Mouse (Mus musculus): ENCODE results near the gene Fuca1.

Gene Fuca1

GRCm38 (mm10) chr4:135900008-135900407 lies 20.5 kb upstream of the Fuca1 start:
- Histone ChIP-seq H3K27me3 (ENCODE audit: control insufficient read depth, insufficient read depth, low read length, poor library complexity, severe bottlenecking) (no peaks in the 10 kb centered on the region), H3K36me3 (ENCODE audit: control insufficient read depth, insufficient read depth, low read length, poor library complexity, severe bottlenecking) (peaks cover 10% of the 10 kb centered on the region)
- peak; percentile 95 for DNase-seq (ENCODE audit: low read depth, low spot score)

DNA sequence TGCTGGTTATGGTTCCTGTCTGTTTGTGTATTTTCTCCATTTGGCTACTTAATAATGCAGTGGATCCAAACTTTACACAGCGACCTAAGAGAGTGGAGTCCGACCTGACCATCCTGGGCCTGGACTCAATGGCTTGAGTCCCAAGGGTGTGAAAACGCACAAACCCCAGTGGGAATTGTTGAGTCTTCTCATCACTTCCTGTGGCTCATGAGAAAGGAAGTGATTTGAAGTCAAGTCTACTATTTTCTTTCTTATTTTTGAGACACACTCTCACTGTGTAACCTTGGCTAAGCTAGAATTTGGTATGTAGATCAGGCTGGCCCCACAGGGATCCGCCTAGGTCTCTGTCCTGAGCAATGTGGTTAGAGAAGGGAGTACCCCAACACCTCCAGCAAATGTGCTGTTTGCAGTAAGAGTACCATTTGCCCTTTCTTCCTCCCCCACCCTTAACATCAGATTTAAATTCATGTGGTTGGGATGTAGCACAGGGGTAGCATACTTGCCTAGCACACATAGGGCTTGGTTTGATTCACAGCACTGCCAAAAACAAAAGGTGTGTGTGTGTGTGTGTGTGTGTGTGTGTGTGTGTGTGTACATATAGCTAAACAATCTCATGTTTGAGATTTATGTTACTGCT lies 17.8 kb upstream of the Fuca1 start:
- no peaks in the 10 kb centered on the region for H3K27me3 ChIP-seq (ENCODE audit: control insufficient read depth, insufficient read depth, low read length, poor library complexity, severe bottlenecking)
- peaks cover 25% of the 10 kb centered on the region for H3K36me3 ChIP-seq (ENCODE audit: control insufficient read depth, insufficient read depth, low read length, poor library complexity, severe bottlenecking)
- peak; percentile 72 for DNase-seq (ENCODE audit: low read depth, low spot score)

DNA sequence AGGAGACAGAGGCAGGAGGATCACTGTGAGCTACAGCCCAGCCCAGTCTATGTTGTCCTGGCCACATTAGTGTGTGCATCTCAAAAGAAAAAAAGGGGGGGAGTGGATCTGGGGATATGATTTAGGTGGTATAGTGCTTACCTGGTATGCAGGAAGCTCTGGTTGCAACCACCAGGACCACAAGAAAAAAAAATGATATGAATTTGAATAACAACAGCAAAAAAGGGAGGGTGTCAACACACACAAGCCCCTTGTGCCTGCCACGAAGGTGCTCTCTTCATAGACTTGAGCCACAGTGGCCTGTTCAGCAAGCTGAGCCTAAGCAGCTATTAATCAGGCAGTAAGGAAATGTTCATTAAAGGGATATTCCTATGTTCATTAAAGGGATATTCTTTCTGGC lies 15.7 kb upstream of the Fuca1 start:
- H3K36me3 ChIP-seq (ENCODE audit: control insufficient read depth, insufficient read depth, low read length, poor library complexity, severe bottlenecking): peaks cover 31% of the 10 kb centered on the region
- no peak for DNase-seq (ENCODE audit: low read depth, low spot score)
- H3K27me3 ChIP-seq (ENCODE audit: control insufficient read depth, insufficient read depth, low read length, poor library complexity, severe bottlenecking): no peaks in the 10 kb centered on the region

DNA sequence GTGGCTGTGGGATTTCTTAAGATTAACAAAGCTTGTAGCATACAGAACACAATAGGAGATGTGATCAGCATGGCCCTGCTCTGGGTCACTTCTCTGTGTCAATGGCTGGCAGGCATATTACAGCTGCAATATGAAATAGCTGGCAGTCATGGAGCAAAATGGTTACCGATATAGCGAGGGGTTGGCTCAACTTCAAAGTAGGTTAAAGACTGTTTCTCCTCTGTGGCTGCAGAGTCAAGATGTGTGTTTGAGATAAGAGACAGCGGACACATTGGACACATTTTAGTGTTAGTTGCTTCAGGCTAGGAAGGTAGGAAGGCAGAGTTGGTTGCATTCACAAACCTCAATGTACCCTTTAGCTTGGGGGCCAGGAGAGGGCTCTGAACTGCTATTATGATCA lies 13.9 kb upstream of the Fuca1 start:
- Histone ChIP-seq H3K36me3 (ENCODE audit: control insufficient read depth, insufficient read depth, low read length, poor library complexity, severe bottlenecking) (peaks cover 31% of the 10 kb centered on the region), H3K27me3 (ENCODE audit: control insufficient read depth, insufficient read depth, low read length, poor library complexity, severe bottlenecking) (no peaks in the 10 kb centered on the region)
- no peak for DNase-seq (ENCODE audit: low read depth, low spot score)

DNA sequence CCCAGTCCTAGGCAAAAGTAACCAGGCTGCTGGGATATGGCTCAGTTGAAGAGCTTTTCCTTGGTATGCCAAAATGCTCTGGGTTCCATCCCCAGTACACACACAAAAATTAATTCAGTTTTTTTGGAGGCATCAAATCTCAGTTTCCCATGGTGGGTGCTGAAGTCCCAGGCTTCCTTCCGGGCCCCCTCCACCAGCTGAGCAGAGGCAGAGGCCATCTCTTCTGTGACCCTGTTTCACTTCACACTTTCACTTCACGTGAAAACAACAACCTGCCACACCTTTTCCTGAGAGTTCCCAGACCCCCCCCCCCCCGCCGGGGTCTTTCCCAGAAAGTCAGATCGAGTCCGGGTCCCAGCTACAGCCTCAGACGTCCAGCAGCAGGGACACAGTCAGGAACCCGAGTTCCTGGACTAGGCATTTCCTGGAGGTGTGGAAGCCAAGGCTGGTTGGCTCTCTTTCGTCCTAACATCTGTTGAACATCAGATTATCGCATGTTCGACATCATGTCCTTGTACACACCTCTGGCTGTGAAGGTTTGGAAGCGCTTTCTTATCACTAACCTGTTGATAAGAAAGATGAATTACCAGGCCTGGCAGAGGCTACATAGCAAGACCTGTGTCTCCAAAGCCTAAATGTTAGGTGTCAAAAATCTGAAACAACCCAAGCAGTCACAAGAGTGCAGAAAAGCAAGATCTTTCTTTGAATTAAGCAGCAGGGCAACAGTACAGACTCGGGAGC lies 11.0 kb upstream of the Fuca1 start:
- DNase-seq (ENCODE audit: low read depth, low spot score): peak; percentile 51
- Histone ChIP-seq H3K36me3 (ENCODE audit: control insufficient read depth, insufficient read depth, low read length, poor library complexity, severe bottlenecking) (peaks cover 22% of the 10 kb centered on the region), H3K27me3 (ENCODE audit: control insufficient read depth, insufficient read depth, low read length, poor library complexity, severe bottlenecking) (no peaks in the 10 kb centered on the region)

- Histone ChIP-seq H3K36me3 (ENCODE audit: control insufficient read depth, insufficient read depth, low read length, poor library complexity, severe bottlenecking) (peaks cover 17% of the 10 kb centered on the region), H3K27me3 (ENCODE audit: control insufficient read depth, insufficient read depth, low read length, poor library complexity, severe bottlenecking) (no peaks in the 10 kb centered on the region)
- peak; percentile 87 for DNase-seq (ENCODE audit: low read depth, low spot score)
Measured at GRCm38 (mm10) chr4:135911531-135911930, 9.0 kb upstream of the Fuca1 start.

- H3K27me3 ChIP-seq (ENCODE audit: control insufficient read depth, insufficient read depth, low read length, poor library complexity, severe bottlenecking): no peaks in the 10 kb centered on the region
- no peak for DNase-seq (ENCODE audit: low read depth, low spot score)
- H3K36me3 ChIP-seq (ENCODE audit: control insufficient read depth, insufficient read depth, low read length, poor library complexity, severe bottlenecking): peaks cover 18% of the 10 kb centered on the region
Measured at GRCm38 (mm10) chr4:135912164-135912563, 8.4 kb upstream of the Fuca1 start.

GRCm38 (mm10) chr4:135912835-135913234 lies 7.7 kb upstream of the Fuca1 start:
- Histone ChIP-seq H3K27me3 (ENCODE audit: control insufficient read depth, insufficient read depth, low read length, poor library complexity, severe bottlenecking) (no peaks in the 10 kb centered on the region), H3K36me3 (ENCODE audit: control insufficient read depth, insufficient read depth, low read length, poor library complexity, severe bottlenecking) (peaks cover 22% of the 10 kb centered on the region)
- DNase-seq (ENCODE audit: low read depth, low spot score): peak; percentile 45

GRCm38 (mm10) chr4:135913433-135913832 lies 7.1 kb upstream of the Fuca1 start:
- Histone ChIP-seq H3K36me3 (ENCODE audit: control insufficient read depth, insufficient read depth, low read length, poor library complexity, severe bottlenecking) (peaks cover 25% of the 10 kb centered on the region), H3K27me3 (ENCODE audit: control insufficient read depth, insufficient read depth, low read length, poor library complexity, severe bottlenecking) (no peaks in the 10 kb centered on the region)
- DNase-seq (ENCODE audit: low read depth, low spot score): no peak

DNA sequence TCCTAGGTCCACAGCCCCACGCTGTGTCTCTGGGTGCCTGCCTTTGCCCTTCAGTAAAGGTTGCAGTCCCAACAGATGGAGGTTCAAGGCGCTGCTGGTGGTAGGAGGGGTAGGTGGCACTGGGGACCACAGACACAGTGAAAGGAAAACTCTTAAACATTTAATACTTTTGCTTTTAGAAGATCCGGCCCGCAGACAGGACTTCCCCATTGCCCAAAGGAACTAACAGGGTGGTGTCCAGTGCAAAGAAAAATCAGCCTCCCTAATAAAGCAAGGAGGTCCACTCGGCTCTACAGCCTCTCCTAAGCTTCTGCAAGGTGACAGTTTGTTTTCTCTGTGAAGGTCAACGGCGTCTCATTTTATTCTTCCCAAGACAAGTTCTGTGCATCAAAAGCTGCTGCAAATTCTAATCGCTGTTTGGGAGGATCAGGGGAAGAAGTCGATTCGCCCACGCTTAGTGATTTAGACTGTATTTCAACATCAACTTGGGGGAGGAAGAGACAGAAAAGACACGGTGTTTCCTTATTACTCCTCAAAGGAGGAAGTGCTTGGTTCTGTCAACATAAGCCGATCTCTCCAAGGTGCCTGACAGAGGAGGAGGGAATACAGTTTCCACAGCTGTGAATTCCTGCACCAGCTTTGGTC lies 1.8 kb upstream of the Fuca1 start:
- Histone ChIP-seq H3K27me3 (ENCODE audit: control insufficient read depth, insufficient read depth, low read length, poor library complexity, severe bottlenecking) (no peaks in the 10 kb centered on the region), H3K36me3 (ENCODE audit: control insufficient read depth, insufficient read depth, low read length, poor library complexity, severe bottlenecking) (peaks cover 31% of the 10 kb centered on the region)
- DNase-seq (ENCODE audit: low read depth, low spot score): peak; percentile 63

DNA sequence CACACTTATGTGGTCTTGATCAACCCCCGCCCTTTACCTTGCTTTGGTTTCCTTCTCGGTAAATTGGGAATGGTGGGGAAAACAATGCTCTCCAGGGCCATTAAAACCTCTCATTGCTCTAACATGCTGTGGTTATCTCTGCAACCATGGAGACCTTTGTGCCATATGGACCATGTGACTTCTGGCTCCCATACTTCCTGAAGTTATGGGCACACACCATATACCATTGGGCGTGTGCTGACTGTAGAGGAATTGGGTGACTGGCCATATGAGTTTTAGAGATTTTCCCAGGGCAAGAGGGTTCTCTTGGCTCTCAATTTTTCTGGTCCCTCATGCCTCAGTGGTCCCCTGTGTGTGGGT lies 1.3 kb upstream of the Fuca1 start:
- Histone ChIP-seq H3K27me3 (ENCODE audit: control insufficient read depth, insufficient read depth, low read length, poor library complexity, severe bottlenecking) (no peaks in the 10 kb centered on the region), H3K36me3 (ENCODE audit: control insufficient read depth, insufficient read depth, low read length, poor library complexity, severe bottlenecking) (peaks cover 31% of the 10 kb centered on the region)
- no peak for DNase-seq (ENCODE audit: low read depth, low spot score)

DNA sequence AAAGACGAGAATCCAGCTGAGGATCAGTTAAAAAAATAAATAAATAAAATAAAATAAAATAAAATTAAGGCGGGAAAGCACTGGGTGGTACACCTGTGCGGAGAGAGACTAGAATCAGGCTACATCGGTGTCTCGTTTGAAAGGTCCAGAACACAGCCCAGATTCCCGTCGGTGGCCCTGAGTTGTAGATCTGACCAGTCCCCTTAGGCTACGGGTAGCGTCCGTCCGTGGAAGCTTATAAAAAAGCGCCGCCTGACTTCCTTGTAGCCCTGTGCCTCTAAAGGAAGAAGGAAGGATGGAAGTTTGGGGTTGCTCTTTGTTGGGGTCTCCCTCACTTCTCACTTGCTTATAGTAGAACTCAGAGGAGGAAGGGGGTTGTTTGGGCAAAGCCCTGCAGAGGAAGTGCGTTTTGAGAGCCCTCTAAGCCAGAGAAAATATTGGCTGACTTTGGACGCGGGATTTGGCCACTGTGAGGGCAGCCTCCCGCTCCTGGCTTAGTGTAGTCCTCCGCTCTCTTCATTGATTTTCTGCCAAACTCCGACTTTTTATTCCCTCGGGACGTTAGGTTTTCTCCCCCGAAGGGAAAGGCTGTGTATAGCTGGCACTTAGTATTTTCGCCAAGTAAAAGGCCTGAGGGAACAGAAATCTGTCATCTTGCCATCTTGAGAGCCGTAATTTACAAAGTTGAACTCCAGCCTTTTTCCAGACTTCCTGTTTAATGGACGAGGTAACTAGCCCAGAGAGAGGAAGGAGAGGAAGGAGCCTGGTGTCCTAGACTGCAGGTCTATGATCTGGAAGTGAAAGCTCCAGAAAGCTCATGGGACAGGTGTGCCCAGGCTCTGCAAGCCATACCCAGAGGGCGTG lies 954 bp downstream of the Fuca1 start:
- no peak for DNase-seq (ENCODE audit: low read depth, low spot score)
- Histone ChIP-seq H3K36me3 (ENCODE audit: control insufficient read depth, insufficient read depth, low read length, poor library complexity, severe bottlenecking) (peaks cover 39% of the 10 kb centered on the region), H3K27me3 (ENCODE audit: control insufficient read depth, insufficient read depth, low read length, poor library complexity, severe bottlenecking) (no peaks in the 10 kb centered on the region)

DNA sequence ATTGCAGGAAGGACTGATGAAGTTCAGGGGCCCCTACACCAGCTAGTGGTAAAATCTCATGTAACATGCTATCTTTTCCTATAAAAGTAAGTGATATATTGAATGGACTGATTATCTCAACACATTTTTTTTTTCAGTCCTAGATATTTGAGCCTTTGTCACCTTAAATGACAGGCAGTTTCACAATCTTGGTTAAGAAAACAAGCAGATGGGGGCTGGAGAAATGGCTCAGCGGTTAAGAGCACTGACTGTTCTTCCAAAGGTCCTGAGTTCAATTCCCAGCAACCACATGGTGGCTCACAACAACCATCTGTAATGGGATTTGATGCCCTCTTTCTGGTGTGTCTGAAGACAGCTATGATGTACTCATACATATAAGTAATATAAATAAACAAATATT lies 1.7 kb downstream of the Fuca1 start:
- DNase-seq (ENCODE audit: low read depth, low spot score): no peak
- H3K27me3 ChIP-seq (ENCODE audit: control insufficient read depth, insufficient read depth, low read length, poor library complexity, severe bottlenecking): no peaks in the 10 kb centered on the region
- peaks cover 36% of the 10 kb centered on the region for H3K36me3 ChIP-seq (ENCODE audit: control insufficient read depth, insufficient read depth, low read length, poor library complexity, severe bottlenecking)

- DNase-seq (ENCODE audit: low read depth, low spot score): no peak
- no peaks in the 10 kb centered on the region for H3K27me3 ChIP-seq (ENCODE audit: control insufficient read depth, insufficient read depth, low read length, poor library complexity, severe bottlenecking)
- peaks cover 23% of the 10 kb centered on the region for H3K36me3 ChIP-seq (ENCODE audit: control insufficient read depth, insufficient read depth, low read length, poor library complexity, severe bottlenecking)
Measured at GRCm38 (mm10) chr4:135924418-135924817, 3.9 kb downstream of the Fuca1 start.

GRCm38 (mm10) chr4:135925341-135925740 lies 4.8 kb downstream of the Fuca1 start:
- no peak for DNase-seq (ENCODE audit: low read depth, low spot score)
- Histone ChIP-seq H3K27me3 (ENCODE audit: control insufficient read depth, insufficient read depth, low read length, poor library complexity, severe bottlenecking) (no peaks in the 10 kb centered on the region), H3K36me3 (ENCODE audit: control insufficient read depth, insufficient read depth, low read length, poor library complexity, severe bottlenecking) (peaks cover 23% of the 10 kb centered on the region)

Data from splenic B cell, adult 2 months (primary cell).